Mouse (Mus musculus) stomach, embryonic 14.5 days (tissue): Measurements from ENCODE around the gene Arhgap1. TPM values are rescaled to one million over a fixed set of nuclear protein-coding genes. Genes with fewer than 3 reads are reported as not detected.

Source experiments
- ATAC-seq: fragments of 200-750 bp; cut with Nextera tagmentation; 2 replicates; pipeline ENCODE4 v1.8.0; 2017; ENCODE audit warnings: low read depth, moderate TSS enrichment; ENCODE audit not compliant: insufficient number of reproducible peaks, insufficient read depth, low FRiP score
- H3K27ac ChIP-seq: fragments of 300-500 bp; sonication (generic); 2 replicates; pipeline ENCODE4 v1.5.1; 2014; ENCODE audit warnings: mild to moderate bottlenecking, low read length, moderate library complexity, mixed read lengths
- H3K27me3 ChIP-seq: fragments of 300-500 bp; sonication (generic); 2 replicates; pipeline ENCODE4 v1.6.1; 2014; ENCODE audit warnings: low read length, control low read depth, mixed read lengths; ENCODE audit not compliant: control insufficient read depth, insufficient read depth
- H3K36me3 ChIP-seq: fragments of 300-500 bp; sonication (generic); 2 replicates; pipeline ENCODE4 v1.6.1; 2014; ENCODE audit warnings: mild to moderate bottlenecking, control low read depth, low read length, moderate library complexity, mixed read lengths; ENCODE audit not compliant: control insufficient read depth, insufficient read depth
- H3K4me1 ChIP-seq: fragments of 300-500 bp; sonication (generic); 2 replicates; pipeline ENCODE4 v1.6.1; 2014; ENCODE audit warnings: low read length, control low read depth, mixed read lengths; ENCODE audit not compliant: control insufficient read depth, insufficient read depth
- H3K4me2 ChIP-seq: fragments of 300-500 bp; sonication (generic); replicated peaks from 2 replicates; pipeline ENCODE4 v1.6.1; 2014; ENCODE audit warnings: low read depth, low read length, control low read depth
- H3K4me3 ChIP-seq: fragments of 300-500 bp; sonication (generic); 2 replicates; pipeline ENCODE4 v1.5.1; 2014; ENCODE audit warnings: low read depth, low read length, control low read depth
- H3K9ac ChIP-seq: fragments of 300-500 bp; sonication (generic); replicated peaks from 2 replicates; pipeline ENCODE4 v1.6.1; 2014; ENCODE audit warnings: low read depth, mild to moderate bottlenecking, control low read depth, low read length, moderate library complexity, mixed read lengths
- H3K9me3 ChIP-seq: fragments of 300-500 bp; sonication (generic); 2 replicates; pipeline ENCODE4 v1.6.1; 2016; ENCODE audit warnings: low read depth, low read length, control low read depth; ENCODE audit not compliant: control insufficient read depth
- WGBS: fragments of 180-500 bp; shearing (Covaris S2); extraction: QIAGEN DNeasy Blood & Tissue Kit; methylation state at CpG from one replicate; pipeline ENCODE4 v1.1.7; 2014; 5-methylcytosine and 5-hydroxymethylcytosine counted together
- polyA plus RNA-seq: library from polyadenylated mRNA; unstranded; fragments of >200 nt; fragmentation: Nextera tagmentation; extraction: Ambion mirVana; gene quantifications from 2 replicates; pipeline ENCODE4 v1.2.1, GENCODE M21; 2014

The Arhgap1 gene
- polyA plus RNA-seq, 1 experiment from 2014 or later, result 147 TPM

GRCm38 (mm10) chr2:91630384-91630783, 19.3 kb upstream of the Arhgap1 start:
- H3K9ac ChIP-seq, result no peak overlapping the region
- no peak for ATAC-seq
- H3K27me3 ChIP-seq, result no peaks in the 10 kb centered on the region
- H3K4me3 ChIP-seq, result no peak overlapping the region
- H3K9me3 ChIP-seq, result no peaks in the 10 kb centered on the region
- no peak overlapping the region for H3K4me2 ChIP-seq
- 90% methylated on average over 12 of the region's 12 CpGs for WGBS
- H3K27ac ChIP-seq, result no peak overlapping the region
- no peaks in the 10 kb centered on the region for H3K4me1 ChIP-seq
- H3K36me3 ChIP-seq, result no peaks in the 10 kb centered on the region

GRCm38 (mm10) chr2:91631826-91632225, 17.8 kb upstream of the Arhgap1 start:
- no peak overlapping the region for H3K4me3 ChIP-seq
- 83% methylated on average over 5 of the region's 5 CpGs for WGBS
- H3K4me1 ChIP-seq, result 0 out of 2 replicates have a peak, but pooled peaks cover 8% of the 10 kb centered on the region
- H3K27me3 ChIP-seq, result no peaks in the 10 kb centered on the region
- H3K36me3 ChIP-seq, result no peaks in the 10 kb centered on the region
- H3K4me2 ChIP-seq, result no peak overlapping the region
- no peak for ATAC-seq
- no peak overlapping the region for H3K27ac ChIP-seq
- H3K9me3 ChIP-seq, result no peaks in the 10 kb centered on the region
- H3K9ac ChIP-seq, result no peak overlapping the region

- Histone ChIP-seq H3K4me1 (0 out of 2 replicates have a peak, but pooled peaks cover 8% of the 10 kb centered on the region), H3K4me2 (no peak overlapping the region), H3K4me3 (no peak overlapping the region), H3K9ac (no peak overlapping the region), H3K27me3 (no peaks in the 10 kb centered on the region), H3K36me3 (no peaks in the 10 kb centered on the region), H3K27ac (no peak overlapping the region), H3K9me3 (no peaks in the 10 kb centered on the region)
- no peak for ATAC-seq
- WGBS, result 64% methylated on average over 5 of the region's 5 CpGs
Observed at GRCm38 (mm10) chr2:91632316-91632715, 17.3 kb upstream of the Arhgap1 start.

GRCm38 (mm10) chr2:91633334-91633977, 16.2 kb upstream of the Arhgap1 start:
- ATAC-seq, result no peak
- no peaks in the 10 kb centered on the region for H3K36me3 ChIP-seq
- H3K4me1 ChIP-seq, result 0 out of 2 replicates have a peak, but pooled peaks cover 8% of the 10 kb centered on the region
- no peak overlapping the region for H3K9ac ChIP-seq
- H3K9me3 ChIP-seq, result no peaks in the 10 kb centered on the region
- WGBS, result 61% methylated on average over 12 of the region's 12 CpGs
- no peak overlapping the region for H3K4me3 ChIP-seq
- H3K27ac ChIP-seq, result no peak overlapping the region
- H3K27me3 ChIP-seq, result no peaks in the 10 kb centered on the region
- no peak overlapping the region for H3K4me2 ChIP-seq

GRCm38 (mm10) chr2:91634841-91635240, 14.8 kb upstream of the Arhgap1 start:
- 76% methylated on average over 9 of the region's 9 CpGs for WGBS
- Histone ChIP-seq H3K9ac (no peak overlapping the region), H3K9me3 (no peaks in the 10 kb centered on the region), H3K4me1 (0 out of 2 replicates have a peak, but pooled peaks cover 8% of the 10 kb centered on the region), H3K27ac (no peak overlapping the region), H3K4me2 (no peak overlapping the region), H3K4me3 (no peak overlapping the region), H3K27me3 (no peaks in the 10 kb centered on the region), H3K36me3 (no peaks in the 10 kb centered on the region)
- no peak for ATAC-seq

GRCm38 (mm10) chr2:91635486-91635885, 14.2 kb upstream of the Arhgap1 start:
- H3K36me3 ChIP-seq, result no peaks in the 10 kb centered on the region
- H3K9ac ChIP-seq, result no peak overlapping the region
- H3K4me2 ChIP-seq, result no peak overlapping the region
- H3K4me1 ChIP-seq, result 0 out of 2 replicates have a peak, but pooled peaks cover 8% of the 10 kb centered on the region
- no peak overlapping the region for H3K4me3 ChIP-seq
- WGBS, result 89% methylated on average over 11 of the region's 11 CpGs
- H3K27me3 ChIP-seq, result no peaks in the 10 kb centered on the region
- no peak for ATAC-seq
- no peaks in the 10 kb centered on the region for H3K9me3 ChIP-seq
- H3K27ac ChIP-seq, result peak overlapping the region; percentile 44

- peak within 1 kb of the TSS; percentile 44 for H3K27ac ChIP-seq
Observed at GRCm38 (mm10) chr2:91636229-91636628, 13.4 kb upstream of the Arhgap1 start, which contains the start of gene F2. TSS of gene F2 (minus strand) at chr2:91636414.

GRCm38 (mm10) chr2:91636727-91637338, 12.8 kb upstream of the Arhgap1 start:
- Histone ChIP-seq H3K36me3 (no peaks in the 10 kb centered on the region), H3K4me2 (no peak overlapping the region), H3K27ac (no peak overlapping the region; the same call in 1 of the 2 replicates), H3K9me3 (no peaks in the 10 kb centered on the region), H3K9ac (no peak overlapping the region), H3K27me3 (no peaks in the 10 kb centered on the region), H3K4me3 (no peak overlapping the region), H3K4me1 (0 out of 2 replicates have a peak, but pooled peaks cover 8% of the 10 kb centered on the region)
- WGBS, result 69% methylated on average over 5 of the region's 5 CpGs
- peak; percentile 50 for ATAC-seq

More at GRCm38 (mm10) chr2:91636229-91636628, 13.4 kb upstream of the Arhgap1 start, which contains the start of gene F2:
- no peak within 1 kb of the TSS for H3K4me3 ChIP-seq
- no peak for ATAC-seq
- no peaks in the 10 kb centered on the region for H3K27me3 ChIP-seq
- H3K9ac ChIP-seq, result no peak within 1 kb of the TSS
- no peaks in the 10 kb centered on the region for H3K36me3 ChIP-seq
- 81% methylated on average over 8 of the region's 8 CpGs for WGBS
- 0 out of 2 replicates have a peak, but pooled peaks cover 8% of the 10 kb centered on the region for H3K4me1 ChIP-seq
- H3K4me2 ChIP-seq, result no peak within 1 kb of the TSS
- H3K9me3 ChIP-seq, result no peaks in the 10 kb centered on the region
